Mouse (Mus musculus) E14TG2a.4 (cell line): Measurements from ENCODE around the gene Rpp14.

Source experiments
- CTCF ChIP-seq: conservative IDR thresholded peaks from 2 replicates; pipeline ENCODE4 v1.5.1; 2014; ENCODE audit warnings: low read length
- NANOG ChIP-seq: IDR thresholded peaks from 2 replicates; pipeline ENCODE4 v1.6.1; 2014; ENCODE audit warnings: borderline replicate concordance, low read length, mixed read lengths
- POU5F1 ChIP-seq: IDR thresholded peaks from 2 replicates; pipeline ENCODE4 v1.6.1; 2014; ENCODE audit warnings: low read length, borderline replicate concordance

GRCm38 (mm10) chr14:8139724-8140710 is 59.9 kb downstream of the Rpp14 start:
- TF ChIP-seq CTCF (no peak), NANOG (no peak; the same call in 1 of the 2 replicates), POU5F1 (no peak)
